Mouse (Mus musculus) fat pad, adult 2 months (tissue): ENCODE measurements around the gene Mbnl2.

Source experiments
- DNase-seq: peaks from one replicate; pipeline ENCODE4 v3.0.0-alpha.2; 2011; ENCODE audit warnings: low read depth, low spot score; ENCODE audit errors: extremely low read depth

Gene Mbnl2

DNA sequence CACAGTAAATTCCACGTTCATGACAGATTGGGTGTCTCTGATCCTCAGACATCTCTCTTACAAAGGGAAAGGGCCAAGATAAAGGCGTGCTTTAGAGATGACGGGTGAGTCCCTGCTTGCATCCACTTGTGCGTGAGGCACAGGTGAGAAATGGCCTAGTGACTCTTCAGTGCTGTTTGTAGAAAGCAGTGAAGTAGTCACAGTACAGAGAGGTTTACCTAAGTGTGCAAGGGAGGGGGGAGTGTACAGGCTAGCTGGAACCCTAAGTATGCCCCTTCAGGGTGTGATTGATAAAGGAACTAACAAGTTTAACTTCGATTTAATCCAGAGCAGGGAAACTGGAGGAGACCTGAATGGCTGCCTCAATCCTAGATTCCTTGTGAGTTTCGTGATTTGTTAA is 130.8 kb downstream of the Mbnl2 start:
- DNase-seq: no peak

DNA sequence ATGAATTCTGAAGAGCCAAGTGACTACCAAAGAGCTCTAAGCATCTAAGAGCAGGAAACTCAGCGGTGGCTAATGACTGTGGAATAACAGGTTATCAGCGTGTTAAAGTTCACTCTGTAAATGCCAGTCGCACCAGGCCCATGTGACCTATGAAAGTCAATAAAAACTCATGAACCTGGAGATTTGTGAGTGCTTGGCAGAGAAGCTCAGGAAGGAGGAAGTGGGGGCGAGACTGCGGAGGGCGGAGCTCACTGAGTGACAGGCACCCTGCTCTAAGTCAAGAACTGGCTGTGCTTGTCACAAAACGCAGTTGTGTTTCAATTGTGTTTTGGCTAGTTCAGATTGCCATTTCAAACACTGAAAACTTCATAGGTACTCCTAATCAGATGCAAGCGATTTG is 131.4 kb downstream of the Mbnl2 start:
- DNase-seq: no peak

DNA sequence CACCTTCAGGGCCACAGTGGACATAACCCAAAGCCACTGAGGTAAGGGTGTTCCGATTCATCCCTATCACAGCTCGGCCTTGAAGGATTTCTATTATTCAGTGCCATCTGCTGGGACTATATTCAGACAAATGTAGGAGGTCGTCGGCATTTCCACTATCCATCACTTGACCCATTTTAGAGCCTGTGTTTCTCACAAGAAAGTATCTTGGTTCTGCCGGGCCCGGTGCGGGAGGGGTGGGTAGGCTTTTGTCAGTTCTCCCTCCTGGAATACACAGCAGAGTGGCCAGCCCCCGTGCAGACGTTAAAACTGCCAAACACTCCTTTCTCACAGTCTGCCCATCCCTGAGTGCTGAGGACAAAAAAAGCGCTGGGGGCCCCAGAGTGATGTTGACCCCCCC is 134.4 kb downstream of the Mbnl2 start:
- DNase-seq: no peak

DNA sequence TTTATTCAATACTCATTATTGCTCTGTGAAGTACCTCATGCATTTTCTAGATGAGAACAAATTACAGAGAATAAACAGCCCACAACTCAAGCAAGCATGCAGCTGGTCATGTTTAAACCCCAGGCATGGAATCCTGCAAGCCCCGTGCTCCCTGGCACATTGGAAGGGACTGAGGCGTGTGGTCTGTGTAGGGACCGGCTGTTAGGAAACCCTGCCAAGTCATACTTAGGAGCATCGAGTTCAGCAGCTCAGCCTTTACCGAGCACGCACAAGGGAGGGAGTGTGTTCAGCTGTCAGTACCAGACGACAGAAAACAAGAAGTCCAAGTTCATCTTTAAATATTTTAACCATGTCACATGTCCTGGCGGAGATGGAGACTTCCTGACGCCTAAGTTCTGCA is 141.4 kb downstream of the Mbnl2 start:
- DNase-seq: no peak

DNA sequence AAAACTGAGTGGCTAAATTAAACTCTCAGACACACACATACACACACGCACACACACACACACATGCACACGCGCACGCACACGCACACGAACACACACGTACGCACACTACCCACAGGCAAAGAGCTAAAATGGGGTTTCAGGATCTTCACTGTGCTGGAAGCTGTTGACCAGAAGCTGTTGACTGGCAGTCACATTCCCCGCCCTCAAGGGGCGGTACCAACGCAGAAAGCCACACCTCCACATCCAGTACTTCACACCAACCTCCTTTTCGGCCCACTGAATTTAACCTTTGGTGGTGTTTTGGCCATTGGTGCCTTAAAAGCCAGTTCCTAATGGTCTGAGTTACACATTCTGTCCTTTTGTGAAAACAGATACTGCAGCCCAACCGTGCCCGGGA is 143.5 kb downstream of the Mbnl2 start:
- no peak for DNase-seq

DNA sequence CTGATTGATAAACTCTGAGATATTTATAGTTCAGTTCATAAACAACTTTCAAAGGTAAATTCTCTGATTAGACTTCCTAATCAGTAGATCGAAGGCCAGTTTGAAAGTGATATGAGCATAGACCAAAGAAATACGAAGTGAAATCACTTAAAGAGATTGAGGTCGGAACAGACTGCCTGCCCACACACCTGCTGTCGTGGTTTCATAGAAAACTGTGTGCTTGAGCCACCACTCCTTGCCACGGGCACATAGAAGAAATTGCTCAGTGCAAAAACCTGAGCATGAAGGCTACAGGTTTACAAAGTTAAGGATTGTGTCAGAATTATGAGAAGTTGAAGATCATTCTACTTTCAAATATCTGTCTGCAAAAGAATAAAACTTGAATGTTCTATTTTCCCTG is 153.0 kb downstream of the Mbnl2 start:
- DNase-seq: no peak

DNA sequence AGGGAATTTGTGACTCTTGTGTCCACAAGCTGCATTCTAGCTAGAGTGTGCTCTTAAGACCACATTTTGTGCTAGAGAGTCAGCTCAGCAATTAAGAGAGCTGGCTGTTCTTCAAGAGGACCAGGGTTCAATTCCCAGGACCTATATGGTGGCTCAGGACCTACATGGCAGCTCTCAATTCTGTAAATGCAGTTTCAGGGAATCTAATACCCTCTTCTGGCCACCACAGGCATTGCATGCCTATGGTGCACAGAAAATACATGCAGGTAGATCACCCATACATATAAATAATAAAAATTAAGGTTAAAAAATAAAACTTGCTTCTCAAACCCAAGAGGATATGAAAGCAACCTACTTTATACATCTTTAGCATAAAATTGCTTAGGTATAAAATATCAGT is 157.3 kb downstream of the Mbnl2 start:
- no peak for DNase-seq

DNA sequence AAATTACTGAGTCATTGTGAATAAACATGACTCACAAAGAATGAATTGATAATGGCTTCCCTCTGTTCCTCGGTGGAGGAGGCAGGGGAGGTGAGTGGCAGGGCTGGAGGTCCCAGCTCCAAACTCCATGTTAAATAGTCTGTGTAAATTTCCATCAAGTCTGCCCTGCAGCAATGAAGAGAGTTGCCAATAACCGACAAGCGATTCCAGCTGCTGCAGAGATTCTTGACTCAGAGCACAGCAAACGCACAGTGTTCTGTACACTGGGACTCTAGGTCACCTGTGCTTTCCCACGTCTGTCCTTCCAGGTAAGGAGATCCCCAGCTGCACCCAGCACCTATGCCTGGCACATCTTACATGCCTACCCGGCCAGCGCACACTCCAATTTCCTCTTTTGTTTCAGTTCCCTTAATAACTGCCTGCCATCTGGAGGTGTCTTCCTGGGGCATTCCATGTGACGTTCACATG is 158.5 kb downstream of the Mbnl2 start:
- DNase-seq: peak; percentile 39

DNA sequence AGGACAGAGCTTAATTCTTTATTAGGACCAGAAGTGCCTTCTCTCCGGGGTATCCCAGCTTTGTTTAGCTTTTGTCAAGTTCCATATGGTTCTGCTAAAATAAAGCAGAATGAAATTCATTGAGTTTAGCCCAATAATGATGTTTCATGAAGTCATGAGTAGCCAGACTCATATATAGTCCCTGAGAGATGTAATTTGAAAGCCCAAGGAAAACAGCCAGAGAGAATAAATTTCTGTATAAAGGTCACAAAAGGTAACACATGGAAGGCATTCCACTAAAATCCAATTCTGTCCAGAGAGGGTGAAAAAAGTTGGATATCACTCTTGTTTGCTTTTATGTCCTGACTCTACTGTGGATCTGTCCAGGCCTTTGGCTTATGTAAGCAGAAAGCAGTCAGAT is 159.4 kb downstream of the Mbnl2 start:
- no peak for DNase-seq

DNA sequence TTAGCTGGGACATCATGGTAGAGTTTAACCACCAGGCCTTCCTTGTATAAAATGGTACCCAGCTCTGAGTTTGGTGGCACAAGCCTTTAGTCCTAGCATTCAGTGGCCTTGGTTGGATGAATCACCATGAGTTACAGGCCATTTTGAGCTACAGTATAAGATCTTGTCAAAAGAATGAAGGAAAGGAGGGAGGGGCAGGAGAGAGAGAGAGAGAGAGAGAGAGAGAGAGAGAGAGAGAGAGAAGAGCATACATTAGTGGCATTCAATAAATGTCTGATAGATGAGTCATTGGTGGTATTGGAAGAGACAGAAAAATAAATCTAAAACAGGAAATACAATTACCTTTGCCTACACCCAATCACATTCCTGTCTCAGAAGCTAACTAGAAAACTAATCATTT is 165.2 kb downstream of the Mbnl2 start:
- no peak for DNase-seq

DNA sequence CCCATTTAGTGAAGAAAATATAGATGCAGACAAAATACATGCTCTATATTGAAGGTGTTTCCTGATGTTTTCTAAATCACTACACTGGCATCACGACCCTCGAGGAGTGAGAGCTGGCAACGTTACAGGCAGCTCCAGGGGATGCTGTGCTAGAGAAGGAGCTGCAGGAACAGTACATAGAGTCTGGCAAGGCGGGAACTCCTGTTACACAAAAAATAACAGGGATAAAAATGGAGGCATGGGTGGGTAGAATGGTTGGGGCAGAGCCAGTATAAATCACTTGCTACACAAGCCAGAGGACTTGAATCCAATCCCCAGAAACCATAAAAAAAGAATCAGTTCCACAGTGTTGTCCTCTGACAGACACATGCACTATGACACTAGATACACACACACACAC is 165.8 kb downstream of the Mbnl2 start:
- DNase-seq: no peak

DNA sequence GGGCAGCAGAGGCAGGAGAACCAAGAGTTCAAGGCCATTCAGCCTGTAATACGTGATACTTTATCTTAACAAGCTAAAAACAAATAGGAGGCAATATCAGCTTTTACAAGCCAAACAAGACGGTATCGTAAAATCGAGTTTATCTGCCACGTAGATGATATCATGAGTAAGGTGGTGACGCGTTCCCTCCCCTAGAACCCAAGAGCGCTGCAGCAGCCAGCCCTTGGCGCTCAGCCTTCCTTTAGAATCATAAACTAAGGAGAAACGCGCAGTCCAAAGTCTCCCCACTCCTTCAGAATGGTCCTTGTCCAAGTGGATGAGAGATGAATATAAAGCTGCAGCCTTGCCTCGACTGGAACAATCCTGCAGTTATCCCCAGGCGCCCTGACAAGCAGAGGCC is 166.4 kb downstream of the Mbnl2 start:
- DNase-seq: no peak

DNA sequence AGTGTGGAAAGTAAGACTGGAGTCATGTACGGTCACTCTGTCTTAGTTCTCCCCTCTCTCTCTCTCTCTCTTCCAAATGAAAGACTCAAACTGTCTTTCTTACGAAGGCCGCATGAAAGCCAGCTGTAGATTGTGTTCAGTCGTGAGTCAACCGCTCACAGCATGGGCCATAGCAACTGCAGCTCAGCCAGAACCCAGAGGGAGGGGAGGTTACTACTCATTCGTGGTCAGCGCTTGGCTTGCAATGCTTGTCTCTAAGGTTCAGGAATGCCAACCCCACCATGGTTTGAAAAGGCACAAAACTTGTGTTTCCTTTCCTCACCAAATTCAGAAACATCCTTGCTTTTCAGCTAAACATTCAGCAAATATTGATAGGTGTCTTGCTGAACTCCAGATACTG is 178.8 kb downstream of the Mbnl2 start:
- no peak for DNase-seq

DNA sequence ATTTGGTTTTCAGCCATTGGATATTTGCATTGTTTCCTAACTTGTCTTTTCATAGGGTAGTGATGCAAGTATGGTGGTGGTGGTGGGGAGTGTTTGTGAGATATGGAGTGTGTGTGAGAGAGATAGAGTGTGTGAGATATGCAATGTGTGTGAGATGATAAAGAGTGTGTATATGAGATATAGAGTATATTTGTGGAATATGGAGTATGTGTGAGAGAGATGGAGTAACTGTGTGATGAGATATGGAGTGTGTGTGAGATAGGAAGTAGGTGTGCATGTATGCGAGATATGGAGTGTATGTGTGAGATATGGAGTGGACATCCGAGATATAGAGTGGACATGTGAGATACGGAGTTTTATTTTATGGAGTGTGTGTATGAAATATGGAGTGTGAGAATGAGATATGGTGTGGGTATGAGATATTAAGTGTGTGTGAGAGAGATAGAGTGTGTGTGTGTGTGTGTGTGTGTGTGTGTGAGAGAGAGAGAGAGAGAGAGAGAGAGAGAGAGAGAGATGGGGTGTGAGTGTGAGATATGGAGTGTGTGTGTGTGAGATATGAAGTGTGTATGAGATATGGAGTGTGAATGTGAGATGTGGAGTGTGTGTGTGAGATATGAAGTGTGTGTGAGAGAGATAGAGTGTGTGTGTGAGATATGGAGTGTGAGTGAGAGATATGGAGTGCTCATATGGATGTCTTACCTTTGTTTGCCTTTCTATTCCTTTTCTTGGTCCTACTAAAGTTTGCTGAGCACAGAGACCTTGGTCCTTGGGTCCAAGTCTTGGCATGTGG is 188.7 kb downstream of the Mbnl2 start:
- DNase-seq: no peak

DNA sequence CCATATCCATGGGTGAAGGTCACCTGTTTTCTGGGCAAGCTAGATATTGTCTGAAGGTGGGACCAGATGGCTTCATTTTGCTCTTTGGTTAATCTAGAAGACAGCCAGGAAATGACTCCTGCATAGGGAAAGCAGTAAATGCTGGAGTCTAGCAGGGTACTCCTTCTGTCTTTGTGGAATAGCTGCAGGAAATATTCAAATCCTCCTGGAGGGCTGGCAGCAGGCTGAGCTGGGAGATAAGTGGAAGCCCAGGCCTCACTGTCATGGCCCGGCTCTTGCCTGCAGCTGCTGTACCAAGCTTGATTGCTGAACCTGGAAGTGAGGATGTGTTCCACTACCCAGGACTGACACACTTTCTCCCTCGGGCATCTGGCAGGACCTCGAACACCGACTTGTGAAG is 191.3 kb downstream of the Mbnl2 start:
- no peak for DNase-seq

DNA sequence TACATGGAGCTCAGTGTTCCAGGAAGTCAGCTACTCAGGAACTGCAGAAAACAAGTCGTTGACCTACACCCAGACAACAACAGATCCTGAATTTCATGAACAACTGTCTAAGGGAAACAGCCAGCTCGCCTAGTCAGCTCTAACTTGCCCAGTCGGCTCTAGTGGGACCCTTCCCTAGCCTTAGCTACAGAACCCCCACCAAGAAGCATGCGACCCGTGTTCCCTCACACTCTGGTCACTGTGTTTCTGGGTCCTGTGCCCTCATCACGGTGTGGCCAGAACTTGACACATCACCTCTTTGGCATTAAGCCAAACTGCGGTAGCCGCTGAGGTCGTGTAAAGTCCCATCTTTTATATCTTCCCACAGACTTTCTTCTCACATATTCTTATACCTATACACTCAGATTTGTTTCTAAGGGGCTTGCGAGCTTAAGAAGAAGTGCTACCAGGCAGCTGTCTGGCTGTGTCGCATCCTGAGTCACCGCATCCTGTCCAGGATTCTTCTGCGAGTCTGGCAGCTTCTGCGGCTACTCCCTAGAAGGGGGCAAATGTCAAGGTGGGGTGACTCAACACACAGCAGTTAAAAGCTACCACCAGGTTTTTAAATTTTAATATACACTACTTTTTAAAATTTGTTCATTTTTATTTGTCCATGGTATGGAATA is 193.8 kb downstream of the Mbnl2 start:
- no peak for DNase-seq

DNA sequence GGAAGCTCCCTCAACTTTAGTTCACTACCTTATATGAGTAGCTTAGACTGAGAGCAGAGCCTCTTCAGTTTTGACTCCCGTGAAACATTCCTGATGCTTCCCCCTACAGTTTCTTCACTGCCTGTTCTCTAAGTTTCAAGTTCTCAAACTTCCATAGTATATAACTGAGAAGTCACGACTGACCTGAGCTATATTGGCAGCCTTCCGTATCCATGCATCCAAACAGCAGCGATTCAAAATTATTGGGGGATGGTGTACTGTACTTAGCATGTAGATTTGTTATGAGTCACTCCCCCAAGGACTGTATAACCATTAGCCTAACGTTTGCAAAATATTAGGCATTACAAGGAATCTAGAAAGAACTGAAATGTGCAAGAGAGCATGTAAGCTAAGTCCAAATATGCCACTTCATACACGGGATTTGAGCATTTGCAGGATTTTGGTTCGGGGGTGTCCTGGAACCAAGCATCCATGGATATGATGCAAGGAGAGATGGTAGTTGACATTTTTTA is 200.8 kb downstream of the Mbnl2 start:
- no peak for DNase-seq

DNA sequence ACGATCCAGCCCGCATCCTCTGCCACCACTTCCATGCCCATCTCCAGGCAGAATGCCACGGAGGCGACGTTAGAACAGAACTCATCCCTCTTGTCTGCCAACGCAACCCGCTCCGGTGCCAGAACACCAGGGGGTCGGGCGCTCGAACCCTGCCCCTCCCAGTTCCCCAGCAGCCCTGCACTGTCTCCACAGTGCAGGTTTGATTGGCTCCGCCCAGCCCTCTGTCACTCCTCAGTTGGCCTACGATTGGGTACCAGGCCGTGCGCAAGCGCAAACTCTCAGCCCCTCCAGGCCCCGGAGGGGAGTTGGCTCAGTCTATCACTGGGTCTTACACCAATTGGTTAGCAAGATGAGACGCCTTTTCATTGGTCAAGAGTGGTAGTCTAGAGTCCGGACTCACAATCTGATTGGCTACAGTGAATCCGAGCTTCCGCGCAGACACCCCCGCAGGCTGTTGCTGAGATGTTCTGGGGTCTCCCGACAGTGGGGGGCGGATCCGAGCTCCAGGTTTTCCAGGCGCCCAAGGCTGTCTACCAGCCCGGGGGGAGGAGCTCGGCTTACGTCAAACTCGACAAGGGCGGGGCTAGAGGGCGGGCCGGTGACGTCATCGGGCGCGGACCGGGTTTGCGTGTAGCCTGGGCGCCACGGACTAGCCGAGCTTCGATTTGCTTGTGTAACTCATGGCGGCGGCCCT is 202.0 kb downstream of the Mbnl2 start:
- peak; percentile 96 for DNase-seq

DNA sequence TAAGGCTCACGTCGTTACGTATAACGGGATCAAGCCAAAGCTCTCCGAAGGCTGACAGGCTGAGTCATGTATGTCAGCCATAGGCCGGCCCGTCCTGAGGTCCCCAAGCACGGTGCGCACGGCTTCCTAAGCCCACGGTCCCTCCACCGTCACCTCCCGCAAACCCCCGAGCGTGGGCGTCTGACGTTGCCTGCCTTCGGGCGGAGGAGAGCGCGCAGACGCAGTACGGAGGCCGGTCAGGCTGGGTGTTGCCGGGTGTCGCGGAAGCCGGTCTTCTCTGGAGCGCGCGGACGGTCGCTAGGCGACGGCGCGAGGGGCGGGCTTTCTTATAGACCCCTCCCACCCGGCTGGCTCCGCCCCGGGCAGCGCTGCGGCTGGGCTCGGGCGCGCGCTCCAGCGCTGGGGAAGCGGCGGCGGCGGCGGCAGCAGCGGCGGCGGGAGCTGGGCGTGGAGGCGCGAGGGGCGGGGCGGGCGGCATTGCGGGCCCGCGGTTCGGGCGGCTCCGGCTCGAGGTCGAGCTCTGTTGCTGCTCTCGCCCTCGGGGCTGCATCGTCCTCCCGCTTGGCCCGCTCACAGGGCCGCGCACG is 202.6 kb downstream of the Mbnl2 start, which contains the start of gene Rap2a:
TSS of gene Rap2a (plus strand) at position 463 of the 587 bp plus-strand sequence.
- DNase-seq: peak; percentile 63

DNA sequence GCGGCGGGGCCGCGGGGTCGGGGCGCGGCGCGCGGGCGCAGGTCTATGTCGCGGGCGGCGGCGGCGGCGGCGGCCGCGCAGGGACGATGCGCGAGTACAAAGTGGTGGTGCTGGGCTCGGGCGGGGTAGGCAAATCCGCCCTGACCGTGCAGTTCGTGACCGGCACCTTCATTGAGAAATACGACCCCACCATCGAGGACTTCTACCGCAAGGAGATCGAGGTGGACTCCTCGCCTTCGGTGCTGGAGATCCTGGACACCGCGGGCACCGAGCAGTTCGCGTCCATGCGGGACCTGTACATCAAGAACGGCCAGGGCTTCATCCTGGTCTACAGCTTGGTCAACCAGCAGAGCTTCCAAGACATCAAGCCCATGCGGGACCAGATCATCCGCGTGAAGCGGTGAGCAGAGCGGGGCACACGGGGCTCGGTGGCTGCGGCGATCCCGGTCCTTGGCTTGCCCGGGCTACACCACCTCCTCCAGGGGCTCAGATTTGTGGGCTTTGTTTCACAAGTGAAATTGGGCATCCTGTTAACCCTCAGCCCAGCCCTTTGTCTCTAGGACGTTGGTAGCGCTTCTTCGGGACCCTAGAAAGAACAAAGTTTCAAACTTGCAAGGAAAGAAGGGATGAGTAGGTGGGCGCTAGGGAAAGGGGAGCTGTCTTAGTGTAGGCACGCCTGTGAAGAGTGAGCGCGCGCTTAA is 203.3 kb downstream of the Mbnl2 start:
- no peak for DNase-seq
